Mouse (Mus musculus): ENCODE data around the gene Tmc4.

DNA sequence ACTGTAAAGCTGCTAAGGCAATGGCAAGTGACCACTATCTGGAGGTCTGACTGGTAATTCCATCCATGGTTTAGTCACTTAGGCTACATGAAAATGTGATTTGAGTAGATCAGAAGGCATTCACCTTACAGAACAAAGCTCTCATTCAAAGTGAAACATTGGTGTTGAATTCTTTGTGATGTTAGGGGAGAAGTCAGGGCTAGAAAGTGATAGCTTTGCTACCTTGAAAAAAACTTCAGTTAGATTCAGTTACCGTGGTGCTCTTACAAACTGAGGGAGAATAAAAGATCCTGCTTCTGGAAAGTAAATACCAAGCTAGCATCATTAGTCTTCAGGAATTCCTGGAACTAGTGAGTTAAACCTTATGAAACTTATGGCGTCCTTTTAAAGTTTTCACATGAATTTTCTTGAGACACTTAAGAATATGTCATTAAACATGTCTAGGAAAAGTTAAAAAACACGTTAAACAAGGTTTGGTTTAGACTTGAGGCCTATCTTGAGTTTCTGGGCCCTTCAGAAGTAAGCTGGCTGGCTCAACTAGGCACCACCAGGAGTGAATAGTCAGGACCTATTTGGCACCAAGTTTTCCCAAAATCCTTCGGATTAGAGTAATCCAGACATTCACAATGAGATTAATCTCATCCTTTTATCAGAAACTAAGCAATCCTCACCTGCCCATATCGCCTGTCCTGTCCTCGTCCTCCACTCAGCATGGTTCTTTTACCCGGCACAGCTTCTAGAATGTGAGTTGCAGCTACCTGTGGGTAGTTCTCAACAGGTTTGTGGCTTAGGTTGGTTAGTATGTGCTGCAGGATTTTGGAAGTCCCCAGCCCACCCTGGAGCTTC lies 30.4 kb upstream of the Tmc4 start:
- TF ChIP-seq CTCF (conservative IDR thresholded peaks at IDR 0.05; ENCODE audit: low read length) (no peak), POU5F1 (IDR thresholded peaks at IDR 0.05; ENCODE audit: borderline replicate concordance, low read length) (no peak)
